Mouse (Mus musculus) cortical plate, adult 2 months (tissue): ENCODE measurements around the gene Tenm4.

Source experiments
- CTCF ChIP-seq: fragments of 200-500 bp; IDR thresholded peaks from 2 replicates; pipeline ENCODE4 v1.5.1; 2011; ENCODE audit warnings: mild to moderate bottlenecking, control low read depth, low read length; ENCODE audit not compliant: insufficient read depth; ENCODE audit errors: extremely low read depth
- POLR2A ChIP-seq: fragments of 200-500 bp; IDR thresholded peaks from 2 replicates; pipeline ENCODE4 v1.6.1; 2011; ENCODE audit warnings: mild to moderate bottlenecking, low read length, control low read depth; ENCODE audit not compliant: insufficient read depth; ENCODE audit errors: extremely low read depth

DNA sequence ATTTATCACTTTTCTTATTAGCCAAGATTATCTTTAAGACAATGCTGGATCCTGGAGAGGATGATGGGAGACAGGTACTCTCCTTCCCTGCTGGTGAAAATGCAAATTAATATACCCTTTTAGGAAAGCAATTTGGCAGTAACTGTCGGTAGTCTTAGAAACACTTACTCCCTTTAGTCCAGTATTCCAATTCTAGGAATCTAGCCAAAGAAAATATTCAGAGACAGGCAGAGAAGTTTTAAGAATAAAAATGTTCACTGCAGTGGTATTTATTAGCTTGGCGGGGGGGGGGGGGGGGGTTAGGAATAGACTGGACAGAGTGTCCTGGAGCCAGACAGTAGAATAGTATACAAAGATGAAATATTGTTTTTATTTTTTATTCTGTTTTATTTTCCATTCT is 48.3 kb downstream of the Tenm4 start:
- no peak for TF ChIP-seq CTCF
- TF ChIP-seq POLR2A: no peak
